Mouse (Mus musculus): ENCODE results near the gene Zc3h18. TPM values are rescaled to one million over a fixed set of nuclear protein-coding genes. Genes with fewer than 3 reads are reported as not detected.

Gene Zc3h18
- total and polyA plus RNA-seq, 3 experiments: 11.2 to 22.1 (median 21.8) TPM

- H3K36me3 ChIP-seq (ENCODE audit: control insufficient read depth, insufficient read depth, low read length): no peaks in the 10 kb centered on the region
Measured at GRCm38 (mm10) chr8:122415554-122415953, 39.1 kb downstream of the Zc3h18 start.

GRCm38 (mm10) chr8:122419881-122420555 lies 43.6 kb downstream of the Zc3h18 start:
- Histone ChIP-seq H3K9ac (ENCODE audit: low read depth, low read length) (no peak overlapping the region), H3K79me2 (replicated peaks; ENCODE audit: control insufficient read depth, insufficient read depth, low read length) (no peaks in the 10 kb centered on the region), H3K4me1 (ENCODE audit: control insufficient read depth, insufficient read depth, low read length) (peaks cover 2% of the 10 kb centered on the region), H3K27me3 (ENCODE audit: control insufficient read depth, insufficient read depth, low read length) (no peaks in the 10 kb centered on the region), H3K36me3 (ENCODE audit: control insufficient read depth, insufficient read depth, low read length) (no peaks in the 10 kb centered on the region), H3K4me3 (no peak overlapping the region), H3K27ac (no peak overlapping the region)
- no peak for DNase-seq
- WGBS: 49% methylated on average over 9 of the region's 9 CpGs
- intact Hi-C loops (cut with DNase I): no loop called here
- no peak for TF ChIP-seq POLR2A (IDR thresholded peaks at IDR 0.05; ENCODE audit: insufficient read depth, low read depth, low read length)
- no peak for TF ChIP-seq CTCF (IDR thresholded peaks at IDR 0.05)
- no peak for TF ChIP-seq EP300 (IDR thresholded peaks at IDR 0.05; ENCODE audit: insufficient read depth, low read depth, low read length)

More at GRCm38 (mm10) chr8:122415554-122415953, 39.1 kb downstream of the Zc3h18 start:
- H3K9ac ChIP-seq (ENCODE audit: low read depth, low read length): no peak overlapping the region
- H3K4me1 ChIP-seq (ENCODE audit: control insufficient read depth, insufficient read depth, low read length): no peaks in the 10 kb centered on the region
- intact Hi-C loops (cut with DNase I): no loop called here
- H3K27ac ChIP-seq: no peak overlapping the region
- DNase-seq: no peak
- WGBS: 65% methylated on average over 6 of the region's 6 CpGs
- H3K27me3 ChIP-seq (ENCODE audit: control insufficient read depth, insufficient read depth, low read length): no peaks in the 10 kb centered on the region
- no peak overlapping the region for H3K4me3 ChIP-seq
- no peaks in the 10 kb centered on the region for H3K79me2 ChIP-seq (replicated peaks; ENCODE audit: control insufficient read depth, insufficient read depth, low read length)
- TF ChIP-seq EP300 (IDR thresholded peaks at IDR 0.05; ENCODE audit: insufficient read depth, low read depth, low read length): no peak
- no peak for TF ChIP-seq POLR2A (IDR thresholded peaks at IDR 0.05; ENCODE audit: insufficient read depth, low read depth, low read length)

GRCm38 (mm10) chr8:122421376-122422070 lies 45.1 kb downstream of the Zc3h18 start, which contains the start of gene Il17c:
Gene Il17c, plus strand, starts transcription at chr8:122422020.
- DNase-seq: no peak
- Histone ChIP-seq H3K79me2 (replicated peaks; ENCODE audit: control insufficient read depth, insufficient read depth, low read length) (no peaks in the 10 kb centered on the region), H3K27me3 (ENCODE audit: control insufficient read depth, insufficient read depth, low read length) (no peaks in the 10 kb centered on the region), H3K4me3 (no peak within 1 kb of the TSS), H3K4me1 (ENCODE audit: control insufficient read depth, insufficient read depth, low read length) (peaks cover 2% of the 10 kb centered on the region), H3K27ac (no peak within 1 kb of the TSS), H3K36me3 (ENCODE audit: control insufficient read depth, insufficient read depth, low read length) (no peaks in the 10 kb centered on the region), H3K9ac (ENCODE audit: low read depth, low read length) (no peak within 1 kb of the TSS)
- WGBS: 73% methylated on average over 14 of the region's 14 CpGs
- no peak for TF ChIP-seq POLR2A (IDR thresholded peaks at IDR 0.05; ENCODE audit: insufficient read depth, low read depth, low read length)
- intact Hi-C loops (cut with DNase I): no loop called here

DNA sequence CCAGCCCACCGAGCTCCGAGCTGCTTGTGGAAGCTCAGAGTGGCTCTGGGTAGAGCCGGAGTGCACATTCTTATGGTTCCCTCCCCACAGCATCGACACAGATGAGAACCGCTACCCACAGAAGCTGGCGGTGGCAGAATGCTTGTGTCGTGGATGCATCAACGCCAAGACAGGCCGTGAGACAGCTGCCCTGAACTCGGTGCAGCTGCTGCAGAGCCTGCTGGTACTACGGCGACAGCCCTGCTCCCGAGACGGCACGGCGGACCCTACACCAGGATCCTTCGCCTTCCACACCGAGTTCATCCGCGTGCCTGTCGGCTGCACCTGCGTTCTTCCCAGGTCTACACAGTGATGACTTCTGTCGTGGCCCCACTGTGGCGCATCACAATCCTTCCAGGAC lies 46.8 kb downstream of the Zc3h18 start:
- Histone ChIP-seq H3K36me3 (ENCODE audit: control insufficient read depth, insufficient read depth, low read length) (no peaks in the 10 kb centered on the region), H3K9ac (ENCODE audit: low read depth, low read length) (no peak overlapping the region), H3K79me2 (replicated peaks; ENCODE audit: control insufficient read depth, insufficient read depth, low read length) (no peaks in the 10 kb centered on the region), H3K27ac (no peak overlapping the region; the same call in 1 of the 2 replicates), H3K27me3 (ENCODE audit: control insufficient read depth, insufficient read depth, low read length) (no peaks in the 10 kb centered on the region), H3K4me3 (no peak overlapping the region), H3K4me1 (ENCODE audit: control insufficient read depth, insufficient read depth, low read length) (peaks cover 2% of the 10 kb centered on the region)
- DNase-seq: no peak
- intact Hi-C loops (cut with DNase I): no loop called here
- no peak for TF ChIP-seq CTCF (IDR thresholded peaks at IDR 0.05)
- no peak for TF ChIP-seq POLR2A (IDR thresholded peaks at IDR 0.05; ENCODE audit: insufficient read depth, low read depth, low read length)
- no peak for TF ChIP-seq EP300 (IDR thresholded peaks at IDR 0.05; ENCODE audit: insufficient read depth, low read depth, low read length)
- 86% methylated on average over 24 of the region's 24 CpGs for WGBS

GRCm38 (mm10) chr8:122423659-122424058 lies 47.2 kb downstream of the Zc3h18 start:
- TF ChIP-seq POLR2A (IDR thresholded peaks at IDR 0.05; ENCODE audit: insufficient read depth, low read depth, low read length): 0 out of 2 replicates have a peak, but pooled peaks have one; percentile 15
- no peak for TF ChIP-seq EP300 (IDR thresholded peaks at IDR 0.05; ENCODE audit: insufficient read depth, low read depth, low read length)
- TF ChIP-seq CTCF (IDR thresholded peaks at IDR 0.05): no peak
- H3K9ac ChIP-seq (ENCODE audit: low read depth, low read length): no peak overlapping the region
- no peaks in the 10 kb centered on the region for H3K27me3 ChIP-seq (ENCODE audit: control insufficient read depth, insufficient read depth, low read length)
- 16% methylated on average over 5 of the region's 5 CpGs for WGBS
- DNase-seq: peak; percentile 63 to 71
- peaks cover 2% of the 10 kb centered on the region for H3K4me1 ChIP-seq (ENCODE audit: control insufficient read depth, insufficient read depth, low read length)
- no peaks in the 10 kb centered on the region for H3K36me3 ChIP-seq (ENCODE audit: control insufficient read depth, insufficient read depth, low read length)
- H3K4me3 ChIP-seq: no peak overlapping the region
- peak overlapping the region; percentile 28 for H3K27ac ChIP-seq
- H3K79me2 ChIP-seq (replicated peaks; ENCODE audit: control insufficient read depth, insufficient read depth, low read length): no peaks in the 10 kb centered on the region
- intact Hi-C loops (cut with DNase I): no loop called here

- H3K36me3 ChIP-seq (ENCODE audit: control insufficient read depth, insufficient read depth, low read length): no peaks in the 10 kb centered on the region
Measured at GRCm38 (mm10) chr8:122426145-122426544, 49.7 kb downstream of the Zc3h18 start.

More at GRCm38 (mm10) chr8:122426145-122426544, 49.7 kb downstream of the Zc3h18 start:
- H3K4me1 ChIP-seq (ENCODE audit: control insufficient read depth, insufficient read depth, low read length): peaks cover 2% of the 10 kb centered on the region
- no peak overlapping the region for H3K27ac ChIP-seq
- WGBS: 62% methylated on average over 9 of the region's 9 CpGs
- no peak overlapping the region for H3K4me3 ChIP-seq
- no peak overlapping the region for H3K9ac ChIP-seq (ENCODE audit: low read depth, low read length)
- no peak for TF ChIP-seq EP300 (IDR thresholded peaks at IDR 0.05; ENCODE audit: insufficient read depth, low read depth, low read length)
- TF ChIP-seq CTCF (IDR thresholded peaks at IDR 0.05): no peak
- no peak for TF ChIP-seq POLR2A (IDR thresholded peaks at IDR 0.05; ENCODE audit: insufficient read depth, low read depth, low read length)
- intact Hi-C loops (cut with DNase I): no loop called here
- peak in 1 of 2 experiments; percentile 17 for DNase-seq
- H3K27me3 ChIP-seq (ENCODE audit: control insufficient read depth, insufficient read depth, low read length): no peaks in the 10 kb centered on the region
- H3K79me2 ChIP-seq (replicated peaks; ENCODE audit: control insufficient read depth, insufficient read depth, low read length): no peaks in the 10 kb centered on the region
